Mouse (Mus musculus): Measurements from ENCODE around the gene Cgnl1.

Cgnl1 gene

GRCm38 (mm10) chr9:71672495-71672894, 98.9 kb downstream of the Cgnl1 start:
- DNase-seq (ENCODE audit: low spot score in 2 of 2), result no peak

DNA sequence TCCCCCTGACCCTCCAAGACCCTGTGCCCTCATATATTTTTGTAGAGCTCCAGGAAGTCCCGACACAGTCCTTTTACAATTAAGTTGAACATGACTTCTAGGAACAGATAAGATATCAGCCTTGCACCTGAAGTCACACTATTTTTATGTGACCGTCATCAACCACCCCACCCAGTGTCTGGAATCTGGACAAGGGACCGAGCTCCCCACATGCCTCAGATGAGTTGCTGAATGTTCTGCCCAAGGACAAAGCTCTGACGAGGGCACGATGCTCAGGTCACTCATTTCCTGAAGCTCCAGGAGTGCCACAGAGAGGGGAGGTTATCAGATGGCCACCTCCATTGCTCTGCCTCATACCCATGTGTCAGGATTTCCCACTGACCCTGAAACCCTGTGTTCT, 100.7 kb downstream of the Cgnl1 start:
- DNase-seq (ENCODE audit: low spot score in 2 of 2), result no peak

DNA sequence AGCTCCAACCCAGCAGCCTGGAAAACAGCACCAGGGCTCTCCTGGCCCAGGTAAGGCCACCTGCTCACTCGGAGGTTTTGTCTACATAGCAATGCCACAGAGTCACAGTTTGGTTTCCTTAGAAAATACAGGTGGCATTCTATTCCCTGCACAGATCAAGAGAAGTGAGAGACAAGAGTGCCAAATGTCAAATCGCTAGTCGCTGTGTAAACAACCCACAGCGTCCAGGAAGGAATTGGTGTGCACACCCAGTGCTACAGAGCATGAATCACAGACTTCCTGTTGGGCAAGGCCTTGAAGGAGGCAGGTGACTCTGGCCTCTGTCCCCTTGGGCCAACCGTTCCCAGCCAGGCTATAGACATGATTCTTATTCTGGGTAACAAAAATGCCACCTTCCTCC, 103.8 kb downstream of the Cgnl1 start:
- DNase-seq (ENCODE audit: low spot score in 2 of 2), result no peak

DNA sequence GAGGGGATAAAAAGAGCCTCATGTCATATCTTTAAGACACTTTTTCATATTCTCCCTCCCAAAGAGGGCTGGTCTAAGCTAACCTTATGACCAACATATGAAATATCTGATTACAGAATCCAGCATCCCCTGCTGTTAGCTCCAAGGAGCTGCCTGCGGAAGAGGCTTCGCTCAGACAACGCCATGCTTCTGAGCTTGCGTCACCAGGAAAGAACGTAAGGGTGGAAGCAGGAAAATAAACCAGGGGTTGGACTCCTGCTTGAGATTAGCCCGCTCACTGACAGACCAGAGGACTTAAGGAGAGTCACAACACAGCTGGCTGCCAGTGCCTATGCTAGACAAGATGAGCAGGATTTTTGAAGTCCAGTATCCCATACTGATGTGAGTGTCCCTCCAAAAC, 105.0 kb downstream of the Cgnl1 start:
- DNase-seq (ENCODE audit: low spot score in 2 of 2), result no peak

DNA sequence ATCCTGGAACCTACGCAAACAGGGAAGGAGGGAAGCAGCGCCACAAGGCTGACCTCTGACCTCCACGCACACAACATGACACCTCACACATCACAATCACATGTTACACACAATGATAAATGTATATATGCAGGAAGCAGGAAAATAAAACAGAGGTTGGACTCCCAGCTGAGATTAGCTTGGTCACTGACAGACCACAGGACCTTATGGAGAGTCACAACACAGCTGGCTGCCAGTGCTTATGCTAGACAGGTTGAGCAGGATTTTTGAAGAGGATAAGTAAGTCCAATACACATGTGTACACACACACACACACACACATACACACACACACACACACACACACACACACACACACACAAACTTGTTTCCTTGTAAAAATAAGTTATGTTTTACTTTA, 105.9 kb downstream of the Cgnl1 start:
- DNase-seq (ENCODE audit: low spot score in 2 of 2), result no peak

GRCm38 (mm10) chr9:71664855-71665254, 106.5 kb downstream of the Cgnl1 start:
- DNase-seq (ENCODE audit: low spot score in 2 of 2), result no peak

DNA sequence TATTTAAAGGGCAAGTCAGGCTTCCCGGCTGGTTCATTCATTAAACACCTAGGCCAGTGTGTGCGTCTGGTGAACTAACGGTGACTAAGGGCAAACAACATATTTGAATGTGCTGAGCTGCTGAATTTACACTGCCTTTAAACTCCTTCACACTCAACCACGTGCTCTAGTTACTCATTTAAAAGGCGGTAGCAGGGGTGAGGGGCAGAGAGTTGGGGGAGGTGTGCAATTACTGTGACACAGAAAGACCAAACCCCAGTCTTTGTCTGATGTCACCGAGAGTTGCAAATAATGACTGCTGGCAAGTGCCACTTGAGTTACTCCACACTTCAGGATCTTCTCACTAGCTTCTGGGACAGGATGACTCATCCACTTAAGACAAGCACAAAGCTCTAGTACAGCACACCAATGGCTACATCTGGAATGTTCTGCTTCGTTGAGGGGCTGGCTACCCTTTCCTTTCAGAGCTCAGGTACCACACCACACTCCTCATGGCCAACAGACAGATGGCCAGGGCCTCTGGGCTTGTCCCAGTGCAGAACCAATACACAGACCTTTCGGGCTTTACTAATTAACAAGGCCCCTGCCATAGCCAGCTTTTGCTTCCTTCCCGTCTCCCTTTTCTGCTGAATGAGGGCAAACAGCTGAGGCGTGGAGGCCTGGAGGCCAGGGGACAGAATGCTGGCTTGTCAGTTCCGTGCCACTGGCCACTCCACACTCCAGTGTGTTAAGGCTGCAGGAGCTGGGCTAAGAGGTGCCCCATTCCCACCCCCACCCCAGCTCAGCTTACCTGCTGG, 107.8 kb downstream of the Cgnl1 start:
- no peak for DNase-seq (ENCODE audit: low spot score in 2 of 2)

DNA sequence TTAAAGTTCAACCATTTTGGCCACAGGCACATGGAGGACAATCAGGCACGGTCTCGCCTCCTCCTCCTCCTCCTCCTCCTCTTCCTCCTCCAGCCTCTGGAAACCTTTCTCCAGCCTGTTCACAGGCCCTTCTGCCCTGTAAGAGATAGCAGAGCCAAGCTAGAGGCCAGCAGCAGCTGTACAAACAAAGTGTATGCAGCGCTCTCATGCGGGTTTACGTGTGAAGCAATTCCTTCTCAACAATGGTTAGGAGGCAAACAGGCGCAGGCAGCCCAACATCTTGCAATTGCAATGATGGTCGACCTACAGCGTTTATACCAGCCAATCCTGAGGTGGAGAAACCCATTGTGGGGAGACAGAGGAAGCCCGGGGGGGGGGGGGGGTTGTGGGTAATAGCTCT, 110.9 kb downstream of the Cgnl1 start:
- DNase-seq (ENCODE audit: low spot score in 2 of 2), result no peak

DNA sequence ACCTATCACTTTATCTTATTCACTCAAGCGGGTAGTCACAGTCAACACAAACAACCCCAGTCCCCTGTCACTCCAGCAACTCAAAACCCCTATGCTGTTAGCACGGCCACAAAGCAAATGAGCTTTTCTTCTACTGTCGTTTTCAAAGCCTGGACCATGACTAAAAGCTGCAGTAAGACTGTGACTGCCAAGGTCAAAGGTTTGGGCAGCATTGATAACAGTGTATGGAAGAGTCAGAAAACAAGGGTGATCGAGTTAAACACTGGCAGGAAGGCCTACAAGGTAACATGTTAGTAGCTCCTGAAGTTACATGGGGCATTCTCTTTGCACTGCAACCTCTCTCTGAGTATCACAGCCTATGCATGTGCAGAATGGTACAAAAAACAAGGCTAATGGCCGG, 111.7 kb downstream of the Cgnl1 start:
- DNase-seq (ENCODE audit: low spot score in 2 of 2), result no peak

GRCm38 (mm10) chr9:71657199-71657598, 114.2 kb downstream of the Cgnl1 start:
- no peak for DNase-seq (ENCODE audit: low spot score in 2 of 2)

DNA sequence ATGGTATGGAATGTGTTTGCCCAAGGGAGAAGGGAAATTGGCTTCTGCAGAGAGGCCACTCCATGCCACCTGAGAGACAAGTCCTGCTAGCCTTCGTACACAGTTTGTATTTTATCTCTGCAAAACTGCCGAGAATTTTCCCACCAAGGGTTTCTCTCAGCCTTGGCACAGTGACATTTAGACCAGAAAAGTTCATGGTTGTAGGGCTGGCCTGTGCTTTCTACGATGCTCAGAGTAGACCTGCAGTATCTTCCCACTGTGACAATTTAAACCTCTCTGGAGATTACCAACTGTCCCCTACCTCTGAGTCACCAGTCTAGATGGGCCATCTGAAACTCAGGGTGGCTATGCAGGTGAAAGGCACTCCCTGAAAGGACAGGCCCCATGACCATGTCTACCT, 116.5 kb downstream of the Cgnl1 start:
- no peak for DNase-seq (ENCODE audit: low spot score in 2 of 2)

DNA sequence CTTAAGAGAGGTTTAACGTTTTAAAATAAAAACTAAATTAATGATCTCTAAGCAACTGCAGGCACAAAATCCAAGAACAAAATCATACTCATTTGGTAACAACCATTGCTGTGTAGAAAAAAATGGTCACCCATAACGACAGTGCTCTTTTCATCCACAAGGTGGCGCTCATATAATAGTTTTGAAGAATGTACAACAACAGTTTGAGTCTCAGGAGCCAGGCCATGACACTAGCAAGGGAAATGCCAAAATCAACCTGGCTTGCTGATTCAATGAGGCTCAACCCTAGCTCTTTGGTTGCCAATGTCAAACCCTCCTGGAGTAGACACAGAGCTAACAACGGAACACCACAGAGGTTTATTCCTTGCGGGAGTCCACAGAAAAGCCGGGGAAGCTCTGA, 125.3 kb downstream of the Cgnl1 start:
- peak in 1 of 2 experiments; percentile 76 for DNase-seq (ENCODE audit: low spot score in 2 of 2)

GRCm38 (mm10) chr9:71643611-71644010, 127.8 kb downstream of the Cgnl1 start:
- DNase-seq (ENCODE audit: low spot score in 2 of 2), result no peak

DNA sequence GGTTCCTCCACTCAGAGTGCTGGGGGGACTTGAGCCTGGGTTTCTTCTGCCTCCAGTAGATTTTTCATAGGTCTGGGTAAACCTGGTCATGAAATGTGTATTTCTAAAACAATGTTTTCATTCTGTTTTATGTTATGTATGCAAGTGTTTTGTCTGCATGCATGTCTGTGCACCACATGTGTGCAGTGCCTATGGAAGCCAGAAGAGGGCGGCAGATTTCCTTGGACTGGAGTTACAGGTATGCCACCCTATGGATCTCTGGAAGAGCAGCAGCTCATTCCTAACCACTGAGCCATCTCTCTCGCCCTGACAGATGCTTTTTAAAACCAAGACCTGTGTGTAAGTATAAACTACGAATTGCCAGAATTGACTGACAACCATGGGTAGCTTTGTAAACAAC, 129.1 kb downstream of the Cgnl1 start:
- DNase-seq (ENCODE audit: low spot score in 2 of 2), result no peak

GRCm38 (mm10) chr9:71640361-71640927, 131.0 kb downstream of the Cgnl1 start:
- no peak for DNase-seq (ENCODE audit: low spot score in 2 of 2)

- no peak for DNase-seq (ENCODE audit: low spot score in 2 of 2)
Measured at GRCm38 (mm10) chr9:71638198-71638597, 133.2 kb downstream of the Cgnl1 start.

DNA sequence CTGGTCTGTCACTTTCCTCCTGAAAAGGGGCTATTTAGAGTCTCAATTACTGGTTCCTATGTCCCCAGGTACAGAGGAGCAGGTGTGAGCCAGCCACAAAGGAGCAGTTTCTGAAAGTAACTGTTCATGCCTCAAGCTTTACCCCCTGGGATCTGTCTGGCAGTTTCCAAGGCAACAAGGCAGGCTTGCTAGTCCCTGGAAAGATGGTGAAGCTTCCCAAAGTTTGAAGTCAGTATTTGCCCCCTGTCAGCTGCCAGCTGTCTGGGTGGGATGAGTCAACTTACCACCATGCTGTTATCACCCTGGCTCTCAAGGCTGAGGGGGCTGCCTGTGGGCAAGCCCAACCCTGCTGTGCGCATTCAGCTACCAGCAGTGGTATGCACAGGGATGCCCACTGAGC, 134.5 kb downstream of the Cgnl1 start:
- DNase-seq (ENCODE audit: low spot score in 2 of 2), result peak in 1 of 2 experiments; percentile 14

DNA sequence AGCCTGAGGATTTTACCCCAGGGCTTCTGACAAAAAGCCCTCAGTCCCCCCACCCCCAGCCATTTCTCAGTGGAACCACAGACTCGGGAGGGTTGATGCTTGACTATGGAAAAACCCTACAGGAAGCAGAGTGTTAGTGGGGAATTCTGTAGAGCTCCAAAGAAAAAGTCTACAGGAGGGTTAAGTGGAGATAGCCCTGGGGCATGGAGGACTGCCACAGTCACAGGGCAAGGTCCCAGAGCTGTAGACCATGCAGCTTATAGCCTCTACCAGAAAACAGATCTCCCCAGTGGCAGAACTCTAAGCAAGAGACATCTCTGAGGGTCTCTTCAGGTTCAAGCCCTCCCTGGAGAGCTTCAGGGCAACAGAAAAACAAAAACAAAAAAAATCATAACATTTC, 135.8 kb downstream of the Cgnl1 start:
- no peak for DNase-seq (ENCODE audit: low spot score in 2 of 2)

DNA sequence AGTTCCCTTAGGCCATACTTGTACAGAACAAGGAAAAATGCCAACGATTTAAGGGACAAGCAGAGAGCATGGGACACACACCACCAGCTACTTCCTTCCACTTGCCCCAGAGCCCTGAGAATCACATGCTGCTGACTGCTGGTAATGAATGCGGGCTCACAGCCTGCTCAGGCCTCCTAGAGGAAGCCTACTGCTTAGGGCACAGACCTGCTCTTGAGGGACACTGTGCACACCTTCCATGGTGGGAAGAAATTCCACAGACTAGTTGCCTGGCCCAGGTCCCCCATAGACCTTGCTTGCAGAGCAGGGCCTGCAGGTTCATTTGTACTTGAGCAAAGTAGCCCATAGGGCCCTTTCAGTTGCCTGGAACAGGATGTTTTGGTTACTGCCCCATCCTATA, 136.5 kb downstream of the Cgnl1 start:
- DNase-seq (ENCODE audit: low spot score in 2 of 2), result no peak

DNA sequence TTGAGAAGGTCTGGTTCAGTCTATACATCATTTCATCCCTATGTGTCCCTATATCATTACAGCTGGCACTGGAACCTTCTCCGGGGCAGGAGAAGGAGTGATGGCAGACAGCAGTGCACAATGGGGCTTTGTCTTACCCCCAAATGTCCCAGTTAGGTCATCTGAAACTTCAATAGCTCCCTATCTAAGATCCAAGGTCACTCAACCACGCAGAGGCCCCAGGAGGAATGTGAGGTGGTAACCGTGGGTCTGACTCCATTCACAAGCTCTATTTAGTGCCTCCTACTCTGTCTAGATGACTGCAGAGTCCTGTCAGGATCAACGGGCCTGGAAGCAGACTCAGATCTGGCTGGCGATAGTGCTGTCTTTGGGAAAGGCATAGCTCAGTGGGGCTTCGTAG, 142.5 kb downstream of the Cgnl1 start:
- no peak for DNase-seq (ENCODE audit: low spot score in 2 of 2)

GRCm38 (mm10) chr9:71628286-71628685, 143.1 kb downstream of the Cgnl1 start:
- no peak for DNase-seq (ENCODE audit: low spot score in 2 of 2)

GRCm38 (mm10) chr9:71625961-71626360, 145.4 kb downstream of the Cgnl1 start:
- no peak for DNase-seq (ENCODE audit: low spot score in 2 of 2)

- peak in 1 of 2 experiments; percentile 41 for DNase-seq (ENCODE audit: low spot score in 2 of 2)
Measured at GRCm38 (mm10) chr9:71624793-71625495, 146.5 kb downstream of the Cgnl1 start.
